Mouse (Mus musculus) hindlimb bud, embryonic 11.5 days (tissue): ENCODE data around the gene Cmtm7.
A peak's percentile ranks its signal among the peaks of the same experiment; 100 is the strongest.
"Not testable (repeated sequence)": the region's sequence is repeated elsewhere in the genome, so short reads cannot be mapped to it uniquely, and the experiment has no call there.

ENCODE experiments used
- DNase-seq: peaks from one replicate; pipeline ENCODE4 v3.0.0-alpha.2; 2012; ENCODE audit warnings: low read depth, low spot score; ENCODE audit errors: extremely low spot score

The Cmtm7 gene

DNA sequence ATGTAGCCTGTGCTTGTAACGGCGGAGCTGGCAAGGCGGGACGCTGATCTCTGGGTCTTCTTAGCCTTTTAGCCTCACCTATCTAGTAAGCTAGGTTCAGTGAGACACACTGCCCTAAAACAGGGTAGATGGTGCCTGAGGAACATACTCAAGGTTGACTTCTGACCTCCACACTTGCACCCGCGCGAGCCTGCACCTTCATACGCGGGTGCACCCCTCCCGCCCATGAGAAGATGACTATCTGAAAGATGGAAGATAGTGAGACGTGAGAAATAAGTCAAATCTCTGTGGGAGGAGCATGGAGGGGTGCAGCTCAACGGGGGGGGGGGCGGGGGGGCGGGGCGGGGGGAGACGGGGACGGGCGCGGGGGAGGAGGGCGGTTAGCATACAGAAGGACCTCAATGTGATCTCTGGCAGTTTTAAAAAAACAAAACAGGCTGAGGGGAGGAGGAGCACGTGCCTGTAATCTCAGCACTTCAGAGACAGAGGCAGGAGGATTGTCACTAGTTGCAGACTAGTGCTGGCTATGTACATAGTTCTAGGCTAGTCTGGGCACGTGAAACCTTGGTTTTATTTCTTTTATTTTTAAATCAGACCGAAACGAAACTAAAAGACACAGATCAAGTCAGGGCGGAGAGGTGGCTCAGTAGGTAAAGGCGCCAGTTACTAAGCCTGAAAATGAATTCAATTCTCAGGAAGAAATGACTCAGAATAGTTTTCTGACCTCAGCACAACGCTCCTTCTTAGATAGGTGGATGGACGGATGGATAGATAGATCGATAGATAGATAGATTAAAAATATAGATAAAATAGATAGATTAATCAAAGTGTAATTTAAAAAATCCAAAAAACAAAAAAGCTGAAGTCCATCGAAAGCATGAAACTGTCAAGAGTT lies 51.5 kb downstream of the Cmtm7 start:
- DNase-seq: no peak

- not testable (repeated sequence) for DNase-seq
Measured at GRCm38 (mm10) chr9:114728432-114728831, 53.2 kb downstream of the Cmtm7 start.

GRCm38 (mm10) chr9:114727315-114727714 lies 54.3 kb downstream of the Cmtm7 start:
- peak; percentile 46 for DNase-seq

DNA sequence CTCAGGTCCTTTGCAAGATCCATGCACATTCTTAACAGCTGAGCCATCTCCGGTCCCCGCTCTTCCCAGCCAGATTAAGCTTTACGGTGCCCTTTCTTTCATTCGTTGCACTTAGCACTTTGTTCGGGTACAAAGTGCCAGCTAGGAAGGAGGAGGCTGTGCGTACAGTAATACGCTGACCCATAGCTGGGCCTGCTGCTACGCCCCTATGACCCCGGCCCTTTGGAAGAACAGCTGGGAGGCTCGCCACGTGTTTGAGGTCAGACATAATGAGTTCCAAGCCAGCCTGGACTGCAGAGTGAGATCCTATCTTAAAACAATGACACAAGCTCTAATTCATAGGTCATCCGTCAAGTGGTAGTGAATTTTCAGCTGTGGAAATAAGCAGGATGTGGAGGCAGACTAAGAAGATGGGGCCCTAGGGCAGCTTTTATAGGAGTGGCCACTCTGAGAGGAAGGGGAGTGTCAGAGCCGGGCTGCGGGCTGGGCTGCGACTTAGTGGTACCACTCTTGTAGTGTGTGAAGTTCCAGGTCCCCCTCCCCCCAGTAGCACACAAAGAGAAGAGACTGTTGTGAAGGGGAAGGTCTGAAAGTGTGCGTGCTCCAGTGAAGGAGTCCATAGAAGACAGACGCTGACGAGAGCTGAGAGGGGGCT lies 64.9 kb downstream of the Cmtm7 start:
- no peak for DNase-seq

DNA sequence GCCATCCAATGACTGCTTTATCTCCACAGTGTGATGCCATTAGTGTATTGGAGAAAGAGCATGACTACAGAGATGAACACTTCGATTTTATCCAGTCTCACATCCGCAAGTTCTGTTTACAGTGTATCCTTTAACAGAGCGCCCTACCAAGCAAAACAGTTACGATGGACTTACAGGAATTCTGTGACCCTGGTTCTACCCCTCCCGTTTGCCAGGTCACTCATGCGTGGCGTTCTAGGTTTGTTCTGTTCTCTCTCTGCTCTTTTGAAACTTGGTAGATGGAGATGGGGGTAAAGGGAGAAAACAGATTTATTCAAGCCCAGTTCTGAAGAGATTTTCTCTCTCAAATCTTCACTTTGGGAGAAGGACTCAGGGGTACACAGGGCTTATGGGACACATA lies 68.2 kb downstream of the Cmtm7 start:
- DNase-seq: no peak

DNA sequence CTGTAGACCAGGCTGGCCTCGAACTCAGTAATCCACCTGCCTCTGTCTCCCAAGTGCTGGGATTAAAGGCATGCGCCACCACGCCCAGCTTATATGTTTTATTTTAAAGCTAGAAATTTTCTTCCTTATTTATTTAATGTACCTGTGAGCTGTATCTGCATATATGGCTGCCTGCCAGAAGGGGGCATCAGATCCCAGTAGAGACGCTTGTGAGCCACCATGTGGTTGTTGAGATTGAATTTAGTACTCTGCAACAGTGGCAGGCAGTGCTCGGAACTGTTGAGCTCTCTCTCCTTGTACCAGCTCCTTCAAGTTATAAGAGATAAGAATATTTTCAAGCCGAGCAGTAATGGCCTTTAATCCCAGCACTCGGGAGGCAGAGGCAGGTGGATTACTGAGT lies 71.3 kb downstream of the Cmtm7 start:
- no peak for DNase-seq

- DNase-seq: no peak
Measured at GRCm38 (mm10) chr9:114707805-114708204, 73.9 kb downstream of the Cmtm7 start.
